Mouse (Mus musculus) brain, embryonic 14.5 days (tissue): ENCODE measurements at regions not wholly inside any gene's neighbourhood (a gene's known extent, or its start where the extent isn't known, plus 50 kb on each side); places are given as distances from the start of the nearest gene placed in this dataset.

ENCODE experiments used
- CTCF ChIP-seq: fragments of 200-500 bp; IDR thresholded peaks from 2 replicates; pipeline ENCODE4 v1.5.1; 2012; ENCODE audit warnings: inconsistent platforms, mild to moderate bottlenecking, moderate library complexity, borderline replicate concordance; ENCODE audit not compliant: insufficient read depth, insufficient read length; ENCODE audit errors: extremely low read depth
- POLR2A ChIP-seq: fragments of 200-500 bp; IDR thresholded peaks from 2 replicates; pipeline ENCODE4 v1.6.1; 2012; ENCODE audit warnings: mild to moderate bottlenecking, inconsistent platforms, borderline replicate concordance; ENCODE audit not compliant: poor library complexity, insufficient read depth, insufficient read length, severe bottlenecking; ENCODE audit errors: extremely low read depth

- no peak for TF ChIP-seq CTCF
- no peak for TF ChIP-seq POLR2A
Measured at GRCm38 (mm10) chr6:105483388-105483787, 194.1 kb upstream of the Cntn4 start.
